Mouse (Mus musculus) ovary, adult 10 weeks (tissue): Measurements from ENCODE around the gene Bbs5. TPM values are rescaled to one million over a fixed set of nuclear protein-coding genes. Genes with fewer than 3 reads are reported as not detected.

Experiments
- polyA plus RNA-seq: library from polyadenylated mRNA; stranded (reverse); fragments of 350-450 nt; fragmentation: Illumina TruSeq; extraction: RNeasy Lipid Tissue Mini Kit (QIAGEN cat#74804); gene quantifications from one replicate; pipeline ENCODE4 v1.2.3, GENCODE M21; 2014

The Bbs5 gene
- polyA plus RNA-seq = 30.1 TPM

GRCm38 (mm10) chr2:69646726-69647490 lies at the start of gene Bbs5:
Bbs5 (plus strand) TSS chr2:69647171.

GRCm38 (mm10) chr2:69669853-69670252 lies 22.9 kb downstream of the Bbs5 start, which contains the start of gene Klhl41:
Klhl41 (plus strand) TSS chr2:69670120.

GRCm38 (mm10) chr2:69712981-69713625 lies 66.1 kb downstream of the Bbs5 start, which contains the start of gene Fastkd1:
Fastkd1 (minus strand) TSS chr2:69713516.

Other genes with a start within 250 kb of the Bbs5 start
- gene Lrp2, start 61.1 kb upstream of the Bbs5 start, polyA plus RNA-seq = 0.77 TPM
- gene Klhl41, start 22.9 kb downstream of the Bbs5 start, polyA plus RNA-seq = 0.23 TPM
- 43.0 TPM for gene Fastkd1, start 66.3 kb downstream of the Bbs5 start, polyA plus RNA-seq
- gene Ppig, start 75.4 kb downstream of the Bbs5 start, polyA plus RNA-seq = 332 TPM
- gene Ccdc173, start 142.4 kb downstream of the Bbs5 start, polyA plus RNA-seq = 14.0 TPM
- gene Phospho2, start 142.5 kb downstream of the Bbs5 start, polyA plus RNA-seq = 84.5 TPM
- 230 TPM for gene Klhl23, start 174.8 kb downstream of the Bbs5 start, polyA plus RNA-seq
- 1,183 TPM for gene Ssb, start 214.4 kb downstream of the Bbs5 start, polyA plus RNA-seq
- gene Mettl5, start 238.4 kb downstream of the Bbs5 start, polyA plus RNA-seq = 58.0 TPM